Mouse (Mus musculus) right cerebral cortex, postnatal 10 days (tissue): Measurements from ENCODE around the gene Wdr25.
"Not testable (repeated sequence)": the region's sequence is repeated elsewhere in the genome, so short reads cannot be mapped to it uniquely, and the experiment has no call there.

ENCODE experiments used
- DNase-seq, 2 experiments: peaks; one replicate each; pipeline ENCODE4 v3.0.0; 2021; ENCODE audit warnings: low spot score in 2 of 2

Gene Wdr25

GRCm38 (mm10) chr12:108892989-108893714 is at the start of gene Wdr25:
TSS of gene Wdr25 (plus strand) at chr12:108893631.
- DNase-seq: no peak

GRCm38 (mm10) chr12:108848033-108848432 is 45.4 kb upstream of the Wdr25 start:
- not testable (repeated sequence) for DNase-seq

DNA sequence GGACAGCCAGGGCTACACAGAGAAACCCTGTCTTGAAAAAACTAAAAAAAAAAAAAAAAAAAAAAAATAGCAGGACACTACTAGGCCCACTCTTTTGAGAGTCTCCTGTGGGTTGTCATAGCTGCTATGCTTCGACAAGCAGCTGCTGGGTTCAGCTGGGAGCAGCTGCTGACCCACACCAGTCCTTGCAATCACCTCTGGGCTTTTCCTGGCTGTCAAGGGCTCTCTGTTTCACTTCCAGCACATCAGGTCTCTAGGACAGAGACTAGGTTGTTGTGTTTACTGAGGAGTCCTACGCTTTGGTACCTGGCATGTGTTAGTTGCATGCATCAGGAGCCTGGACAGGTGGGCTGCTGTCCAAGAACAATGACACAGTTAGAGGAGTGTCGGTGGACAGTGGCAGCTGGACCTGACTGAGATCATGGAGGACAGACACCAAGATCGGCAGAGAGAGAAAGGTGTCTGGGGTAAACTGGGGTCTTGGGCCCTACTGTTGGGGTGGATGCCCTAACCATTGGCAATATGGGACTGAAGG is 43.9 kb upstream of the Wdr25 start:
- no peak for DNase-seq

DNA sequence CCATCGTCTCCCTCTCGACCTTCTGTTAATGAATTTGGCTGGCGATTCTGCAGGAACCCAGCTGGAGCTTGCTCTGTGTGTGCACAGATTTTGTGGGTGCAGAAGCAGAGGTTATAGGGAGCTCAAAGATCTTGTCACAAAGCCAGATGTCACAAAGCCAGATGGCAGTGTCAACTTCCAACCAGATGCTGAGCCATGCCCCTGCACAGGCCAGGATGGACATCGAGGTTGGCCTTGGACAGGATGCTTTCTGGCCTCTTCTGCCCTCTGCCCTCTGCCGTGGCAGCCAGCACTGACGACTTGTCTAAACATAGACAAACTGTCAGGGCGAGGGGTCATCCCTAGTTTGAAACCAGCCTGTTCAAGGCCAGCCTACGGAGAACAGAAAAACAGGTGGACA is 43.3 kb upstream of the Wdr25 start:
- no peak for DNase-seq

- no peak for DNase-seq
Measured at GRCm38 (mm10) chr12:108850886-108851285, 42.5 kb upstream of the Wdr25 start.

DNA sequence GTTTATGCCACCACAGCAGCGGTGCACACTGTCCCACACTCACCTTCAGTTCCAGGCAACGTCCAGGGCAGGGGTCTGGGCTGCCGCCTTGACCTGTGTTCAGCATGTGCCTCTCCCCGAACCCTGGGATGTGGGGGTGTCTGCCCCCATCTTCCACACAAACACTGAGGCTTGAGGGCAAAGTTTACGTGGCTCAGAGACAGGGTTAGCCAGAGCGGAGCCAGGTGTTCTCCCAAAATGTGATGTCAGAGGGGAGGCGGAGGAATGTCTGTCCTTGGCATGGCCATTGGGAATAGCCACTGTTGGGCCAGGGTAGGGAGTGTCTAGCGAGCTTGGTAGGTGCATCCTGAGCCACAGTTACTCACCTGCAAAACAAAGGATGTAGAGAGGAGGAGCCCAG is 40.6 kb upstream of the Wdr25 start:
- no peak for DNase-seq

DNA sequence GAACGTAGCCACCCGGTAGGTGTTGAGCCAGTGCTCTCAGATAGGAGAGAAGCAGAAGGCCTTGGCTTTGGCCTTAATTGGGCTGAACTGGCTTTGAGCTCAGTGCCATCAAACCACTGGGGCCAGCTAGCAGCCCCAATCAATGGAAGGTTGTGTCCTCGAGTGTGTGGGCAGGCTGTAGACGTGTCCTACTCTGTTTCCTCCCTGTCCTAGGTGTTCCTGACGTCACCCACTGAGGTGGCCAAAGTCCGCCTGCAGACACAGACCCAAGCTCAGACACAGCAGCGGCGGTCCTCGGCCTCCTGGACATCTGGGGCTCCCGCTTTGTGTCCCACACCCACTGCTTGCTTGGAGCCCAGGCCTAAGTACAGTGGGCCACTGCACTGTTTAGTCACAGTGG is 38.4 kb upstream of the Wdr25 start:
- no peak for DNase-seq

DNA sequence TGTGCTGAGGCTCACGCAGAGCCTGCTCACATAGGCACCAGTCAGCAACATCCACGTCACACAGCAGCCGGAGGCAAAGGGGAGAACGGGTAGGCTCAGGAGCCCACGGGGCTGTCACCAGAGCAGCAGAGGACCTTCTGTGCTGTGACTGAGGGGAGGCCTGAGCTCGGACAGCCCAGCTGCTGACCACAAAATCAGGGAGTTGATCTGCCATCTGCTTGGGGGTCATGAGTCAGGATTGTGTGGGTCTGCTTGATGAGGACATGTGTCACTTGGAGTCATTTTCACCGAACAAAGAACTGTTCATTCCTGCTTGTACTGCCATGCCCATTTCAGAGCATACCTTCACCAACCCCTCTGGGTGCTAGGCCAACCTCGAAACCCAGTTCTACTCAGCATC is 37.2 kb upstream of the Wdr25 start:
- DNase-seq: no peak

GRCm38 (mm10) chr12:108857109-108857508 is 36.3 kb upstream of the Wdr25 start:
- DNase-seq: no peak

GRCm38 (mm10) chr12:108857589-108858184 is 35.7 kb upstream of the Wdr25 start:
- DNase-seq: no peak

GRCm38 (mm10) chr12:108858486-108858885 is 34.9 kb upstream of the Wdr25 start:
- DNase-seq: no peak

- DNase-seq: no peak
Measured at GRCm38 (mm10) chr12:108865007-108865494, 28.4 kb upstream of the Wdr25 start.

GRCm38 (mm10) chr12:108869575-108869974 is 23.9 kb upstream of the Wdr25 start:
- DNase-seq: no peak

GRCm38 (mm10) chr12:108873122-108873521 is 20.3 kb upstream of the Wdr25 start:
- no peak for DNase-seq

- DNase-seq: no peak
Measured at GRCm38 (mm10) chr12:108879138-108879537, 14.3 kb upstream of the Wdr25 start.

DNA sequence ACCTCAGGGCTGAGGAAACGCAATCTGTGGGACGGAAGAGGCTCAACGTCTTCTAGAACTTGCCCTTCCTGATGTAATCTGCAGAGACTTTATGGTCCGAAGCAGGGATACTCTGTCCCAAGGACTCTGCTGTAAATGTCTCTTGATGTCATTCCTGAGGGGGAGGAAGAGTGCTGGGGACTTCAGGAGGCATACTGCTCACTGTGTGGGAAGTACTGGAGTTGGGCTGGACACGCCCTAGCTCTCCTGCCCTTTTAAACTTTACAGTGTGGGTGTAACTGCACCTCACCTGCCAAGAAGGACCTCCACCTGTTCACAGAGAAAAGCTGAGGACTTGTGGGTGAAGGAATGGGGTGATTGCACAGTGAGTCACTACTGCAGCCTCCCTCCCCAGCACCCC is 12.8 kb upstream of the Wdr25 start:
- DNase-seq: no peak

DNA sequence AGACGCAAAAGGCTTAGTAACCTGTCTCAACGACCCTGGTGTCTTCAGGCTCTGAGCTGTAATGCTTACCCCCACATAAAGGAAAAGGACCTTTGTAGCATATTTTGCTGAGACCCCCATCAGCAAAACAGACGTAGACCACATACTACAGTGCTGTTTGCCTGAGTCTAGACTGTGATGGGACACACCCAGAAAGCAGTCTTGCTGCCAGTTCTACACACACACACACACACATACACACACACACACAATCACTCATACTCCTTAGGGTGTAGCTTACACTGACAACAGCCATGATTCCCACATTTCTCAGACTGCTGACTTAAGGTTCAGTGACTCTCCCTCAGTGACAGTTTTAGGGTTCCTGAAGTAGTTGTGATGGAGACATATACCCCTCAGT is 12.2 kb upstream of the Wdr25 start:
- DNase-seq: no peak

- no peak for DNase-seq
Measured at GRCm38 (mm10) chr12:108882776-108883175, 10.7 kb upstream of the Wdr25 start.

DNA sequence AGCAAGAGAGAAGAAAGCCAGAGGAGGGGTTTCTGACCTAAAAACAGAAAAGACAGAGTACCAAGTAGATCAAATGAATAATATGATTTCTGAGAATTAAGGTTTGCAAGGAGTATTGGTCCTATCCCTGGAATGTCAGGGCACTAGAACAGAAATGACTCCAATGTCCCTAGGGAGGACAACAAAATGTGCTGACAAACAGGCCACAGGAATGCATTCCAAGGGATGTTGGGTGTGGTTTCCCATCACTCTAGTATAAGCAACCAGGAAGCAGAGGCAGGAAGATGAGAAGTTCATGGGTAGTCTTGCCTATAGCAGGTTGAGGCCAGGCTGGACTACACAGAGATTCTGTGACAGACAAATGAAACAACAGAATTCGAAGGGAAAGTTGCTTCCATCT is 7.5 kb upstream of the Wdr25 start:
- no peak for DNase-seq

GRCm38 (mm10) chr12:108887077-108887476 is 6.4 kb upstream of the Wdr25 start:
- no peak for DNase-seq

GRCm38 (mm10) chr12:108888632-108889031 is 4.8 kb upstream of the Wdr25 start:
- no peak for DNase-seq

DNA sequence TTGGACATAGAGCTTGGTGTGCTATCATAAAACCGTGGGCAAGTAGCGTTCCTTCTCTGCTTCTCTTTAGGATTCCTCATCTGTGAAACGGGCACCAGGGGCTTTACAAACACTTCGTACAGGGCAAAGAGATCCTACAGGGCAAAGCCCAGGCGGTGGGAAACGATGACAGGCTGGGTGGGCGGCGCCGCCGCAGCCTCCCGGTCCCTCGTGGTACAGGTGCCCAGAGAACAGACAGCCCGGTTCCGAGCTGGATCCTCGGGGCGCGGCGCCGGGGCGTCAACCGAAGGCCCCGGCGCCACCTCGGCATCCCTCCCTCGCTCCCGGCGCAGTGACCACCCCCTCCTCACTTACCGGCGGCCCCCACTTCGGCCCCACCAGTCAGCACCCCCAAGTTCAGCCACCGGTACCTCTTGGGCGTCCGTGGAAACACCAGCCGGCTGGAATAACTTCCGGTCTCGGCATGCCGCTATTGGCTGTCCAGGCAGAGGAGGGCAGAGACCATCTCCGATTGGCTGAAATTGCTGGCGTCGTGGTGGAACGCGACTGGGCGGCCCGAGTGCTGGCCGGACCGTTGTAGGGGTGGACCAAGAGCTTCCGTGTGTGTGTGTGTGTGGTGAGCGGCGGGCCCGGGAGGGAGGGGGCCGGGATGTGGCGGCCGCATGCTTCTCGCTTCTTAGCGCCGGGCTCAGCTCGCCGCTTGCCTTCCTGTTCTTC is 442 bp downstream of the Wdr25 start, which contains the start of gene Wars:
TSS of gene Wars (minus strand) at position 460 of the 717 bp plus-strand sequence.
- DNase-seq: peak; percentile 98 to 99
